Mouse (Mus musculus) G1E (cell line): ENCODE results near the gene Id4. TPM values are rescaled to one million over a fixed set of nuclear protein-coding genes. Genes with fewer than 3 reads are reported as not detected.

Experiments used
- ATAC-seq: 2 replicates; pipeline ENCODE4 v1.8.0; 2016; ENCODE audit warnings: mild to moderate bottlenecking; ENCODE audit not compliant: insufficient number of reproducible peaks, poor library complexity, low FRiP score, severe bottlenecking; ENCODE audit errors: extremely low read depth
- DNase-seq: peaks from one replicate; pipeline ENCODE4 v3.0.0; 2012; ENCODE audit warnings: low spot score
- H3K27me3 ChIP-seq: 2 replicates; pipeline ENCODE4 v1.6.1; 2012; ENCODE audit warnings: mild to moderate bottlenecking, low read length, inconsistent platforms; ENCODE audit not compliant: insufficient read depth
- H3K36me3 ChIP-seq: replicated peaks from 2 replicates; pipeline ENCODE3; 2012; ENCODE audit warnings: mild to moderate bottlenecking, inconsistent platforms
- H3K4me1 ChIP-seq: 2 replicates; pipeline ENCODE4 v1.6.1; 2012; ENCODE audit warnings: low read depth, low read length, inconsistent platforms, mixed read lengths; ENCODE audit not compliant: insufficient read depth
- H3K4me3 ChIP-seq: 2 replicates; pipeline ENCODE4 v1.5.1; 2012; ENCODE audit warnings: low read depth, mild to moderate bottlenecking, inconsistent platforms, low read length, moderate library complexity, mixed read lengths
- H3K9me3 ChIP-seq: replicated peaks from 2 replicates; pipeline ENCODE4 v1.6.1; 2012; ENCODE audit warnings: inconsistent platforms
- CTCF ChIP-seq: IDR thresholded peaks from 2 replicates; pipeline ENCODE4 v1.5.1; 2012; ENCODE audit warnings: low read depth, low read length, inconsistent platforms, mixed read lengths
- GATA1 ChIP-seq: IDR thresholded peaks from 2 replicates; pipeline ENCODE4 v1.6.1; 2012; ENCODE audit warnings: borderline replicate concordance, low read length, inconsistent platforms, mixed read lengths
- GATA2 ChIP-seq: IDR thresholded peaks from 2 replicates; pipeline ENCODE4 v1.6.1; 2012; ENCODE audit warnings: low read depth, low read length, inconsistent platforms, borderline replicate concordance
- POLR2AphosphoS5 ChIP-seq: IDR thresholded peaks from 2 replicates; pipeline ENCODE4 v1.6.1; 2012; ENCODE audit warnings: low read depth, low read length, inconsistent platforms; ENCODE audit not compliant: insufficient replicate concordance
- TAL1 ChIP-seq: conservative IDR thresholded peaks from 2 replicates; pipeline ENCODE4 v1.6.1; 2012; ENCODE audit warnings: low read depth, low read length, inconsistent platforms, mixed read lengths
- polyA plus RNA-seq: library from polyadenylated mRNA; stranded (reverse); fragments of >175 nt; gene quantifications from 2 replicates; pipeline ENCODE4 v1.2.3, GENCODE M21; 2012
- total RNA-seq, 2 experiments: library from RNA; stranded (forward) in 1 of 2; stranded (reverse) in 1 of 2; fragments of 200-1000 nt in 1 of 2; fragments of >200 nt in 1 of 2; fragmentation: Nextera tagmentation in 1 of 2; gene quantifications; 2 replicates each; pipeline ENCODE4 v1.2.3; 2014 to 2017

The Id4 gene
- total and polyA plus RNA-seq, 3 experiments, result not detected

GRCm38 (mm10) chr13:48314500-48314899 lies 53.5 kb downstream of the Id4 start:
- DNase-seq (no peak), ATAC-seq (no peak)
- Histone ChIP-seq H3K4me3 (no peak overlapping the region), H3K27me3 (no peaks in the 10 kb centered on the region), H3K36me3 (no peaks in the 10 kb centered on the region), H3K9me3 (peaks cover 55% of the 10 kb centered on the region), H3K4me1 (no peaks in the 10 kb centered on the region)
- TF ChIP-seq POLR2AphosphoS5 (no peak), GATA2 (no peak), CTCF (no peak), GATA1 (no peak), TAL1 (no peak)
